Mouse (Mus musculus): ENCODE results near the gene Nell2.

The Nell2 gene

DNA sequence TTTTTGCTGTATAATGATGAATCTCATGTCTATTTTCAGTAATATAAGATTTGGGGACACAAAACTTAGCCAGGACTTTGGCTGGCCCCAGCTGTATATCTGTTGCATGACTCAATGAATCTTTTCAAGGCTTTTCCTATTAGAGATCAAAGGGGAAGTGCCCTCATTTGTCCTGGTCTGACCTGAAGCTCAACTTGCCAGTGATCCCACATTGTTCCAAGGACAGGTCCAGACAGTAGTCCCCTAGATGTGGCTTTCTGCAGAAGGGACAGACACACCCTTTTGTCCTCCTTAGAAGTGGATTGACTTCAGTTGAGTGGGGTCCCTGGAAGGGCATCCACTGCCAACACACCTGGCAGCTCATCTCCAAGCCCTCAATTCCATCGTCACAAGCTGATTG, 173.6 kb downstream of the Nell2 start:
- DNase-seq (ENCODE audit: low spot score in 2 of 2): no peak

GRCm38 (mm10) chr15:95334323-95335296, 193.7 kb downstream of the Nell2 start:
- no peak for DNase-seq (ENCODE audit: low spot score in 2 of 2)

- DNase-seq (ENCODE audit: low spot score in 2 of 2): no peak
Measured at GRCm38 (mm10) chr15:95333229-95333628, 195.1 kb downstream of the Nell2 start.

GRCm38 (mm10) chr15:95330926-95331325, 197.4 kb downstream of the Nell2 start:
- DNase-seq (ENCODE audit: low spot score in 2 of 2): no peak

DNA sequence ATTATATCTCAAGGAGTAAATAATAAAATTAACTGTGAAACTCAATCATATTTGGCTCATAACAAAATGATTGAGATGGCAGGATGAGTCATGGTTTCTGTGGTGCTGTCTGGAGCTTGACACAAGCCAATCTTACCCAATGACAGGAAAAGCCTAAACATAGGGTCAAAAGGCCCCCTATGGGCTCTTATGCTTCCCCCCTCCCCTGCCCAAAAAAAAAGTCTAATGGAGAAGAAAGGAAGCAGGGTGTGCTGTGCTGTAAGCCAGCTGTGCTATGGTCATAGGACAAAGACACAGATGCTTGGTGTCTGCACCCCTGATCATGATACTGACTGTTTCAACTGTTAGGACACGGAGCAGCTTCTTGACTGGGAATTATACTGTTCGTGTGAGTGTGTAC, 205.6 kb downstream of the Nell2 start:
- DNase-seq (ENCODE audit: low spot score in 2 of 2): no peak

GRCm38 (mm10) chr15:95316626-95317025, 211.7 kb downstream of the Nell2 start:
- no peak for DNase-seq (ENCODE audit: low spot score in 2 of 2)

- no peak for DNase-seq (ENCODE audit: low spot score in 2 of 2)
Measured at GRCm38 (mm10) chr15:95314808-95315145, 213.6 kb downstream of the Nell2 start.

DNA sequence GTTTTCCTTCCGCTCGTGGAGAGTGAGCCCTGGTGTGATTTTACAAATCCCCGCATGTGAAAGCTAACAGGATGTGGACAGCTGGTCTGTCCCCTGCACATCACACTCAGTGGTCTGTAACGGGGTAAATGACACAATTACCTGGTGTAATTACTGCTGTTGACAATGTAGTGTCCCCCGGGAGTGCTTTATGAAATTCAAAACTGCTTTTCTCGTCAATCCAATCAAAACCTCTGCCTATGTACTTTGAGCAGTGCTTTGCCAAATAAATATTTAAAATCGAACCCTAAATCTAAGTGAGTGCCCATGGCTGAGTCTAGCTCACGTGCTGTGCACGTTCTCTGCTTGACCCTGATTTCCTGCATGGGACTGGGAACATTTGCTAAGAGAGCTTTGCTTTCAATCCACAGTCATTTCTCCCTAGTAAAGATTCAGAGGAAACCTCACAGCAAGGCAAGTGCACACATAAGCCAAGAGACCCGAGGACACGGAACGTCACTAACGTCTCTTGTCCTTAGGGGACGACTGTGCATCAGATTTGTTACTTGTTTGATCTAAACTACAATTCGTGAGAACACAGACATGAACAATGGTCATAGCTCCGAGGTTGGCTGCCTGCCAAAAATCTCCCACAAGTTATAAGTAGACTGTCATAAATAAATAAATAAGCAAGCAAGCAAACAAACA, 214.1 kb downstream of the Nell2 start:
- no peak for DNase-seq (ENCODE audit: low spot score in 2 of 2)

GRCm38 (mm10) chr15:95313286-95313685, 215.1 kb downstream of the Nell2 start:
- DNase-seq (ENCODE audit: low spot score in 2 of 2): no peak

GRCm38 (mm10) chr15:95304102-95304501, 224.3 kb downstream of the Nell2 start:
- no peak for DNase-seq (ENCODE audit: low spot score in 2 of 2)

DNA sequence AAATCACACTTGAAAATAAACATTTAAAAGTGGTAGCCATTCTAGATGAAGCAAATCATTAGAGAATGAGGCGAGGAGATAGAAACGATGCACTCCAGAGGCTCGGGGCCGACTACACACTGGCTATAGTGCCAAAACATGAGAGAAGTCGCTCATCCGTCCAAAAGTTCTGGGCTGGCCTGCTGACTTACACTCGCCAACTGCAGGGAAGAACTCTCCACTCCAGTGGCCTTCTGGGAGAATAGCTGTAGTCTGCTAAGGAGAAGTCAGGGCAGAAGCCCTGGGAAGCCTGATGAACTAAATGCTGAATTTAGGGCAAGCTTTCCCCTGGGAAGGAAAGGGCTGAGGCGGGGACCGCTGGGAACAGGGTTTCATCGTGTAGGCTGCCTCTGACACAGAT, 231.8 kb downstream of the Nell2 start:
- DNase-seq (ENCODE audit: low spot score in 2 of 2): no peak

DNA sequence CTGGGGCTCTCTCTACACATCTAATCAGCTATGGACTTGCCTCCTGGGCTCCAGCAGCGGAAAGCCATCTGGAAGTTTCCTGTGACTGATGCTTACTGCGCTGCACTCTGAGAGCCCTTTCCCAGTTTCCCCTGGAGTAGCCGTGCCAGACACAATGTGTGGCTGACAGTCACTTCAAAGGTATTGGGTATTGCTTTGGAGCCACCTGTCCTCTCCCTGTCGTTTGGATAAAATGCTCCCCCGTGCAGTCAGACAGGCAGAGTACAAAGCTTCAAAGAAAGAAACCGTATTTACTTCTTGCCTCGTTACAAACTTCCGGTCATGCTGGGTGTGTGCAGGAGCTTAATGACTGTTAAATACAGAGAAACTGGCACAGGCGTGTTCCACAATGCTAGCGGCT, 239.3 kb downstream of the Nell2 start:
- DNase-seq (ENCODE audit: low spot score in 2 of 2): no peak

DNA sequence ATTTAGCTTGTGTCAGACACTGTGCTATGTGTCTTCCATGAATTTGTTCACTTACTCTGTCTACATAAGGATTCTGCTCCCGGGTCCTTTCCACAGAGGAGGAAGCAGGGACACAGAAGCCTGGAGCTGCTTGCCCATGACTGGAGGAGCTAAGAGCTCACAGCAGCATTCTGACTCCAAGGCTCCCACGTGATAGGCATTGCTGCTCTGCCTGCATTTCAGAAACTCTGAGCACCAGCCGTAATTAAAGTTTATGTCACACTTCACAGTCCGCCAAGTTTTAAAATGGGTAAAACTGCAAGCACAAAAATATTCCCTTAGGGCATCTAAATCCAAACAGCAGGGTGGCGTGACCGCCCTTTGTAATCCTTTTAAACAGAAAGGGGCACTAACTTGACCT, 243.2 kb downstream of the Nell2 start:
- no peak for DNase-seq (ENCODE audit: low spot score in 2 of 2)

- no peak for DNase-seq (ENCODE audit: low spot score in 2 of 2)
Measured at GRCm38 (mm10) chr15:95280986-95281385, 247.4 kb downstream of the Nell2 start.

GRCm38 (mm10) chr15:95278001-95278400, 250.4 kb downstream of the Nell2 start:
- DNase-seq (ENCODE audit: low spot score in 2 of 2): no peak

- no peak for DNase-seq (ENCODE audit: low spot score in 2 of 2)
Measured at GRCm38 (mm10) chr15:95276556-95276955, 251.8 kb downstream of the Nell2 start.

- DNase-seq (ENCODE audit: low spot score in 2 of 2): no peak
Measured at GRCm38 (mm10) chr15:95275553-95275952, 252.8 kb downstream of the Nell2 start.

DNA sequence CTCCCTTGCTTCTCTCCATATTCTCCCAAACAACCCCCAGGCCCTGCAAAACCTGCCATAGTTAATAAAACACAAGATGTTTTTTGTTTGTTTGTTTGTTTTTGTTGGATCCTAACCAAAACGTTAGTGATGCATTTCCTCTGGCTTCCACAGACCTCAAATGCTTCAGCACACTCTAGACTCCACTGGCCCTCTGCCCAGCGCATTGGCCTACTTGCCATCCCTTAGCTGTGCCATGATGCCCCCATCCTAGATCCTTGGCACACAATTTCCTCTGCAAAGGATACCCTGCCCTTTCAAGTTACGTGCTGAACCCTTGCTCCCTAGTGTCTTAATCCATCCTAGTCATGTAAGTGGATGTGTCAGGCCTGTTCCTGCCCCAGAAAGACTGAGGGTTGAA, 255.1 kb downstream of the Nell2 start:
- no peak for DNase-seq (ENCODE audit: low spot score in 2 of 2)

DNA sequence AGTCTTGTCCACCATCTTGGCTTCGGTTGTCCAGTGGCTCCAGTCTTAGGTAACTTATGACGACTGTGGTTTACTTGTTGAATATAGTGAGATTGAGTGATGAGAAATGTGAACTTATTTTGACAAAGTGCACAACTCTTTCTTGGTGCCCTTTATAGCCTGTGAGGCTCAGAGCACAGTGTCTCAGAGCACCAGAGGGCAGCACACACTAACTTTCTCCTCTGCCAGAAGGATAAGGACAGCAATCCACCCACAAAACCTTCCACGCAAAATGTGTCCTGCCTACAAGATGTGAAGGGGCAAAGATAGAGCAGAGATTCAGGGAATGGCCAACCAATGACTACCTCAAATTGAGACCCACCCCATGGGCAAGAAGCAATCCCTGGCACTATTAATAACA, 256.2 kb downstream of the Nell2 start:
- no peak for DNase-seq (ENCODE audit: low spot score in 2 of 2)

GRCm38 (mm10) chr15:95259671-95260450, 268.5 kb downstream of the Nell2 start:
- DNase-seq (ENCODE audit: low spot score in 2 of 2): no peak

DNA sequence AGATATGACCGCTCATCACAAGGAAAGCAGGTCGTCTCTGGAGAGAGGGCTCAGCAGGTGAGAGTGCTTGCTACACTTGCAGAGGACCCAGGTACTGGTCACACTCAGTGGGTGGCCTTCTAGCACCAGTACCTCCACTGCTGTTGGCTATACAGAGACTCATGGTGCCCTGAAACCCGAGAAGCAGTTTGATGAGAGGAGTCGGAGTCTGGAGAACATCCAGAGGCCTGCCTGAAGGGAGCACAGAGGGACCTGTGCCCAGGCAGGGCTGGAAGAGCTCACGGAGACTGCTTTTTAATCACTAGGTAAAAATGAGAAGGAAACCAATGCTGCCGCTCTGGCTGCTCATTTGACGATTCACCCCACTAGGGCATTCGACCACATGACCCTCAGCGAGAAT, 271.2 kb downstream of the Nell2 start:
- DNase-seq (ENCODE audit: low spot score in 2 of 2): no peak

DNA sequence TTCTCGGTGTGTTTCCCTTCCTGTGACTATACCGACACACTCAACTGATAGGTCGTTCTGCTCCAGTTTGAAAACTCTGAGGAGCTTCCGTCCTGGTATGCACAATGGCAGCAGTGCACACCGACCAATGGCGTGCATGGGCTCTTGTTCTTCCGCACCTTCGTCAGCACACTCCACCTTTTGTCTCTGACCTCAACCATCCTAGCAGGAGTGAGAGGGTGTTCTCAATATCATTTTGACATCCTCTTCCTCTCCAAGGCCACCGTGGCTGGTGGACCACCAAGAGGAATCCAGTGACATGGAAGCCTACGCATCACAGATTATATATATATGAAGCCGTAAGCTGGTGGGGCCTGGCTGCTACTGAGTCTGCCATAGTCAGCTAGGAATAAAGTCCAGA, 282.8 kb downstream of the Nell2 start:
- no peak for DNase-seq (ENCODE audit: low spot score in 2 of 2)

All from urinary bladder, adult 18-20 months (tissue).